Mouse (Mus musculus): ENCODE measurements at regions not wholly inside any gene's neighbourhood (a gene's known extent, or its start where the extent isn't known, plus 50 kb on each side); places are given as distances from the start of the nearest gene placed in this dataset.

GRCm38 (mm10) chr13:72924560-72925135 lies 296.0 kb downstream of the Irx2 start:
- no peak for DNase-seq (ENCODE audit: extremely low spot score in 1 of 2, low spot score in 1 of 2)

GRCm38 (mm10) chr13:72937246-72937645 lies 308.6 kb downstream of the Irx2 start:
- DNase-seq (ENCODE audit: extremely low spot score in 1 of 2, low spot score in 1 of 2), result no peak

- no peak for DNase-seq (ENCODE audit: extremely low spot score in 1 of 2, low spot score in 1 of 2)
Observed at GRCm38 (mm10) chr13:72938156-72938874, 309.7 kb downstream of the Irx2 start.

GRCm38 (mm10) chr13:72947374-72948165 lies 312.7 kb upstream of the Irx4 start:
- no peak for DNase-seq (ENCODE audit: extremely low spot score in 1 of 2, low spot score in 1 of 2)

- no peak for DNase-seq (ENCODE audit: extremely low spot score in 1 of 2, low spot score in 1 of 2)
Observed at GRCm38 (mm10) chr13:72958616-72959518, 301.4 kb upstream of the Irx4 start.

GRCm38 (mm10) chr13:72961291-72961690 lies 299.0 kb upstream of the Irx4 start:
- DNase-seq (ENCODE audit: extremely low spot score in 1 of 2, low spot score in 1 of 2), result no peak

- no peak for DNase-seq (ENCODE audit: extremely low spot score in 1 of 2, low spot score in 1 of 2)
Observed at GRCm38 (mm10) chr13:72972165-72972564, 288.1 kb upstream of the Irx4 start.

- DNase-seq (ENCODE audit: extremely low spot score in 1 of 2, low spot score in 1 of 2), result no peak
Observed at GRCm38 (mm10) chr13:72972894-72973293, 287.4 kb upstream of the Irx4 start.

- DNase-seq (ENCODE audit: extremely low spot score in 1 of 2, low spot score in 1 of 2), result no peak
Observed at GRCm38 (mm10) chr13:72977213-72977612, 283.1 kb upstream of the Irx4 start.

- no peak for DNase-seq (ENCODE audit: extremely low spot score in 1 of 2, low spot score in 1 of 2)
Observed at GRCm38 (mm10) chr13:72977971-72978370, 282.3 kb upstream of the Irx4 start.

GRCm38 (mm10) chr13:72978966-72979365 lies 281.3 kb upstream of the Irx4 start:
- no peak for DNase-seq (ENCODE audit: extremely low spot score in 1 of 2, low spot score in 1 of 2)

- DNase-seq (ENCODE audit: extremely low spot score in 1 of 2, low spot score in 1 of 2), result no peak
Observed at GRCm38 (mm10) chr13:72992589-72993409, 267.5 kb upstream of the Irx4 start.

GRCm38 (mm10) chr13:72993410-72993858 lies 266.8 kb upstream of the Irx4 start:
- DNase-seq (ENCODE audit: extremely low spot score in 1 of 2, low spot score in 1 of 2), result no peak

- DNase-seq (ENCODE audit: extremely low spot score in 1 of 2, low spot score in 1 of 2), result peak in 1 of 2 experiments; percentile 4
Observed at GRCm38 (mm10) chr13:72994538-72994937, 265.7 kb upstream of the Irx4 start.

- DNase-seq (ENCODE audit: extremely low spot score in 1 of 2, low spot score in 1 of 2), result no peak
Observed at GRCm38 (mm10) chr13:73008856-73009546, 251.3 kb upstream of the Irx4 start.

GRCm38 (mm10) chr13:73009547-73010475 lies 250.5 kb upstream of the Irx4 start:
- no peak for DNase-seq (ENCODE audit: extremely low spot score in 1 of 2, low spot score in 1 of 2)

GRCm38 (mm10) chr13:73019181-73019580 lies 241.1 kb upstream of the Irx4 start:
- no peak for DNase-seq (ENCODE audit: extremely low spot score in 1 of 2, low spot score in 1 of 2)

- DNase-seq (ENCODE audit: extremely low spot score in 1 of 2, low spot score in 1 of 2), result no peak
Observed at GRCm38 (mm10) chr13:73031217-73031616, 229.1 kb upstream of the Irx4 start.

All from frontal cortex, adult 2 months (tissue).